Mouse (Mus musculus): ENCODE results near the gene Dynll2. TPM values are rescaled to one million over a fixed set of nuclear protein-coding genes. Genes with fewer than 3 reads are reported as not detected.
"Not testable (repeated sequence)": the region's sequence is repeated elsewhere in the genome, so short reads cannot be mapped to it uniquely, and the experiment has no call there.

The Dynll2 gene
- polyA plus RNA-seq, 1 experiment: 99.3 TPM

GRCm38 (mm10) chr11:87987861-87988260, 528 bp upstream of the Dynll2 start:
- no peak for DNase-seq (ENCODE audit: low spot score)

- DNase-seq (ENCODE audit: low spot score): peak; percentile 42
Observed at GRCm38 (mm10) chr11:87986141-87986741, 1.1 kb downstream of the Dynll2 start.

GRCm38 (mm10) chr11:87985643-87986042, 1.7 kb downstream of the Dynll2 start:
- DNase-seq (ENCODE audit: low spot score): no peak

GRCm38 (mm10) chr11:87984571-87984970, 2.8 kb downstream of the Dynll2 start:
- no peak for DNase-seq (ENCODE audit: low spot score)

GRCm38 (mm10) chr11:87978905-87979304, 8.4 kb downstream of the Dynll2 start:
- DNase-seq (ENCODE audit: low spot score): no peak

GRCm38 (mm10) chr11:87977021-87977420, 10.3 kb downstream of the Dynll2 start:
- DNase-seq (ENCODE audit: low spot score): not testable (repeated sequence)

- DNase-seq (ENCODE audit: low spot score): no peak
Observed at GRCm38 (mm10) chr11:87974477-87975181, 12.7 kb downstream of the Dynll2 start.

GRCm38 (mm10) chr11:87973559-87974305, 13.6 kb downstream of the Dynll2 start:
- no peak for DNase-seq (ENCODE audit: low spot score)

GRCm38 (mm10) chr11:87972829-87973228, 14.5 kb downstream of the Dynll2 start:
- no peak for DNase-seq (ENCODE audit: low spot score)

GRCm38 (mm10) chr11:87968356-87969122, 18.8 kb downstream of the Dynll2 start:
- no peak for DNase-seq (ENCODE audit: low spot score)

- DNase-seq (ENCODE audit: low spot score): peak; percentile 63
Observed at GRCm38 (mm10) chr11:87967692-87968289, 19.5 kb downstream of the Dynll2 start.

GRCm38 (mm10) chr11:87966214-87966613, 21.1 kb downstream of the Dynll2 start:
- no peak for DNase-seq (ENCODE audit: low spot score)

GRCm38 (mm10) chr11:87965293-87965692, 22.0 kb downstream of the Dynll2 start:
- DNase-seq (ENCODE audit: low spot score): no peak

- DNase-seq (ENCODE audit: low spot score): no peak
Observed at GRCm38 (mm10) chr11:87957066-87957465, 30.3 kb downstream of the Dynll2 start.

- DNase-seq (ENCODE audit: low spot score): no peak
Observed at GRCm38 (mm10) chr11:87955144-87955543, 32.2 kb downstream of the Dynll2 start.

GRCm38 (mm10) chr11:87949990-87950389, 37.3 kb downstream of the Dynll2 start:
- DNase-seq (ENCODE audit: low spot score): no peak

GRCm38 (mm10) chr11:87935467-87935866, 51.9 kb downstream of the Dynll2 start:
- no peak for DNase-seq (ENCODE audit: low spot score)

GRCm38 (mm10) chr11:87933731-87934130, 53.6 kb downstream of the Dynll2 start:
- no peak for DNase-seq (ENCODE audit: low spot score)

- no peak for DNase-seq (ENCODE audit: low spot score)
Observed at GRCm38 (mm10) chr11:87930348-87930747, 57.0 kb downstream of the Dynll2 start.
